Mouse (Mus musculus) right cerebral cortex, postnatal 10 days (tissue): ENCODE measurements at regions not wholly inside any gene's neighbourhood (a gene's known extent, or its start where the extent isn't known, plus 50 kb on each side); places are given as distances from the start of the nearest gene placed in this dataset.

Source experiments
- DNase-seq, 2 experiments: peaks; one replicate each; pipeline ENCODE4 v3.0.0; 2021; ENCODE audit warnings: low spot score in 2 of 2

DNA sequence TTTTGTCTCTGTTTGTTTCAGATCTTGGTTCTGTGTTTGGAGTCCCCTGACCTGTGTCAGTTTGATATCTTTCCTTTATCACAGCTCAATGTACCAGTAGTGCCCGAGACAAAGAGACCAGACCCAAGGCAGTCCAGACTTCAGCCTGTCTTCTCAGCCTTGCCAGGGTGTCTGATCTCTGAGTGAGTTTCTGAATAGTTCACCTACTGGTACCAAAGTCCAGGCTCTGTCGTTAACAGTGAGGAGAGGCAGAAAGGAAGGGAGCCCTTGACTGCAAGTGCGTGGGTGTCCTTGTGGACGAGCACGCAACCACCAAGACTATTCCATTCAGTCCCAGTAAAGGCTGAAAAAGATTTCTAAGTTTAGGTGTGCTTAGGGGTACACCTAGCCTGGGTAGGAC lies 50.8 kb upstream of the Haao start:
- no peak for DNase-seq
